ENCODE assay signal across 19 mouse cellular contexts in the genomic region with DNA sequence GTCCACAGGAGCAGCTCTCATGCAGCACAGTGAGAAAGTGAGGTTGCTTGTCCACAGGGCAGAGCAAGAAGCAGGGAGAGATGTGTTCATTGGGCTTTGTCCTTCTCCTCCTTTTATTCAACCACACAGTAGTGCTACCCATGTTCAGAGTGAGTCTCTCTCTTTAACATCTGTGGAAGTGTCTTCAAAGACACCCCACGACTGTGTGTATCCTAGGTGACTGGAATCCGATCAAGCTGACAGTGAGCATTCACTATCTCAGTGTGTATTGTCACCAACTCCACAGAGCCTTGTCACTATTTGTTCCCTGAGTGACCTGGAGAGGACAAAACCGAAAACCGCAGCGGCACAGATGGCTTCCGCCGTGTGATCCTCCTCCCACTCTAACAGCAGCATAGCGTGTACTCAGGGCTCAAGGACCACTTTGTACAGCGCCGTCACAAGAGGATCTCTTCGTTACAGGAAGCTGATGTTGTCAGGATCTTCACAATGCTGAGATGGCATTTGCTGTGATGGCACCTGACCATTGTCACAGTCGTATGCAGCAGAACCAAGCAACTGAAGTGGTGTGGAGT.
DNase-seq lines count a peak whose midpoint lies in the region; ATAC-seq and TF ChIP-seq lines count a peak whose summit lies in the region.
"Had no signal": no experiment of that assay in that cellular context is flagged by ENCODE, and none has a peak within 500 bp of the region (broad histone marks: within the 10 kb centered on the region; RNA-seq: fewer than 3 reads in every experiment).

No protein-coding gene starts in this region.

- no peak overlapping the region for H3K4me2 ChIP-seq in forebrain, embryonic 14.5 days (ENCODE audit: low read length)
- H3K4me2 ChIP-seq in forebrain, embryonic 12.5 days = no peak overlapping the region
- H3K4me2 ChIP-seq in midbrain, embryonic 13.5 days (replicated peaks) = no peak overlapping the region
- H3K4me2 ChIP-seq: liver, embryonic 12.5 days had no signal

- H3K36me3 ChIP-seq in forebrain, embryonic 14.5 days (ENCODE audit: control insufficient read depth, insufficient read depth, low read length) = no peaks in the 10 kb centered on the region
- H3K36me3 ChIP-seq in forebrain, embryonic 12.5 days (replicated peaks) = no peaks in the 10 kb centered on the region
- no peaks in the 10 kb centered on the region for H3K36me3 ChIP-seq in hindbrain, embryonic 10.5 days
- H3K36me3 ChIP-seq in midbrain, embryonic 13.5 days = no peaks in the 10 kb centered on the region
- H3K36me3 ChIP-seq: liver, embryonic 12.5 days had no signal

- WGBS in forebrain, embryonic 14.5 days = 82% methylated on average over 12 of the region's 12 CpGs
- WGBS in forebrain, embryonic 12.5 days = 79% methylated on average over 12 of the region's 12 CpGs
- WGBS in hindbrain, embryonic 10.5 days = 49% methylated on average over 12 of the region's 12 CpGs
- WGBS in midbrain, embryonic 13.5 days = 46% methylated on average over 12 of the region's 12 CpGs

- H3K9ac ChIP-seq in forebrain, embryonic 14.5 days (ENCODE audit: low read length) = no peak overlapping the region
- H3K9ac ChIP-seq in forebrain, embryonic 12.5 days = no peak overlapping the region
- no peak overlapping the region for H3K9ac ChIP-seq in midbrain, embryonic 13.5 days (replicated peaks)
- H3K9ac ChIP-seq: liver, embryonic 12.5 days had no signal

- no peaks in the 10 kb centered on the region for H3K27me3 ChIP-seq in forebrain, embryonic 14.5 days (replicated peaks; ENCODE audit: control insufficient read depth, insufficient read depth, low read length)
- H3K27me3 ChIP-seq in forebrain, embryonic 12.5 days = no peaks in the 10 kb centered on the region
- H3K27me3 ChIP-seq in hindbrain, embryonic 10.5 days (ENCODE audit: insufficient read depth, poor library complexity, severe bottlenecking) = no peaks in the 10 kb centered on the region
- H3K27me3 ChIP-seq in midbrain, embryonic 13.5 days = no peaks in the 10 kb centered on the region
- H3K27me3 ChIP-seq: liver, embryonic 12.5 days had no signal

- no peaks in the 10 kb centered on the region for H3K9me3 ChIP-seq in forebrain, embryonic 14.5 days (replicated peaks; ENCODE audit: control insufficient read depth, low read length)
- no peaks in the 10 kb centered on the region for H3K9me3 ChIP-seq in forebrain, embryonic 12.5 days
- no peaks in the 10 kb centered on the region for H3K9me3 ChIP-seq in hindbrain, embryonic 10.5 days
- H3K9me3 ChIP-seq in midbrain, embryonic 13.5 days = no peaks in the 10 kb centered on the region

- no peak overlapping the region for H3K4me3 ChIP-seq in forebrain, embryonic 14.5 days (ENCODE audit: low read depth, low read length)
- H3K4me3 ChIP-seq in forebrain, embryonic 12.5 days (replicated peaks) = no peak overlapping the region
- no peak overlapping the region for H3K4me3 ChIP-seq in layer of hippocampus, adult 2 months
- peak overlapping the region; percentile 9; the same call in 1 of the 2 replicates for H3K4me3 ChIP-seq in hindbrain, embryonic 10.5 days
- H3K4me3 ChIP-seq in midbrain, embryonic 13.5 days (replicated peaks) = no peak overlapping the region
- H3K4me3 ChIP-seq: left cerebral cortex, adult 2 months; liver, embryonic 12.5 days had no signal

- DNase-seq in forebrain, embryonic 14.5 days (ENCODE audit: low spot score) = no peak
- DNase-seq in layer of hippocampus, adult 2 months (ENCODE audit: low spot score in 2 of 2) = no peak
- no peak for DNase-seq in layer of hippocampus, postnatal 36 days
- peak; percentile 48 for DNase-seq in hindbrain, embryonic 10.5 days (ENCODE audit: low spot score)
- no peak for DNase-seq in left cerebral cortex, postnatal 25 days (ENCODE audit: low spot score in 2 of 2)
- DNase-seq in ovary, postnatal 10 days (ENCODE audit: low spot score) = no peak
- DNase-seq: adrenal gland, postnatal 14 days; cerebellum, adult 11 months; cerebellum, postnatal 10 days; gastrocnemius, postnatal 36 days; heart, postnatal 14 days; kidney, adult 8-10 months; kidney, postnatal 14 days; lung, adult 2 months; thymus, postnatal 4 days had no signal

- no peak overlapping the region for H3K27ac ChIP-seq in forebrain, embryonic 14.5 days (ENCODE audit: low read depth, low read length)
- no peak overlapping the region for H3K27ac ChIP-seq in forebrain, embryonic 12.5 days
- peak overlapping the region; percentile 39; the same call in 1 of the 2 replicates for H3K27ac ChIP-seq in layer of hippocampus, adult 2 months
- peak overlapping the region; percentile 63 for H3K27ac ChIP-seq in hindbrain, embryonic 10.5 days
- no peak overlapping the region for H3K27ac ChIP-seq in midbrain, embryonic 13.5 days
- H3K27ac ChIP-seq: left cerebral cortex, adult 2 months; liver, embryonic 12.5 days had no signal

- intact Hi-C loops in left cerebral cortex, postnatal 25 days (cut with DNase I) = no loop called here

- 0 out of 2 replicates have a peak, but pooled peaks have one; percentile 18 for ATAC-seq in forebrain, embryonic 14.5 days
- no peak for ATAC-seq in forebrain, embryonic 12.5 days (ENCODE audit: low FRiP score)
- 0 out of 2 replicates have a peak, but pooled peaks have one; percentile 48 for ATAC-seq in midbrain, embryonic 13.5 days
- ATAC-seq: liver, embryonic 12.5 days had no signal

- H3K4me1 ChIP-seq in forebrain, embryonic 14.5 days (ENCODE audit: control insufficient read depth, insufficient read depth, low read length) = no peaks in the 10 kb centered on the region
- no peaks in the 10 kb centered on the region for H3K4me1 ChIP-seq in forebrain, embryonic 12.5 days
- H3K4me1 ChIP-seq in hindbrain, embryonic 10.5 days (replicated peaks) = peaks cover 22% of the 10 kb centered on the region
- H3K4me1 ChIP-seq in midbrain, embryonic 13.5 days (replicated peaks) = peaks cover 6% of the 10 kb centered on the region
- H3K4me1 ChIP-seq: liver, embryonic 12.5 days had no signal

- TF ChIP-seq CTCF in layer of hippocampus, adult 2 months (conservative IDR thresholded peaks at IDR 0.05) = no peak

Comparison
In these comparisons a context has a peak if more than half of its experiments do, and no peak if none do; other contexts are left out.
1. H3K27ac ChIP-seq: peak in layer of hippocampus, adult 2 months (single experiment) and hindbrain, embryonic 10.5 days (single experiment); none in forebrain, embryonic 14.5 days (single experiment), forebrain, embryonic 12.5 days (single experiment) and midbrain, embryonic 13.5 days (single experiment).